Mouse (Mus musculus) lung, postnatal 4 days (tissue): Measurements from ENCODE around the gene Gipc3.

Experiments used
- DNase-seq, 2 experiments: peaks; one replicate each; pipeline ENCODE4 v3.0.0; 2021

Gene Gipc3

GRCm38 (mm10) chr10:81319741-81320549, 23.1 kb downstream of the Gipc3 start:
- DNase-seq: no peak

- DNase-seq: peak in 1 of 2 experiments; percentile 48
These were observed 23.8 kb downstream of the Gipc3 start for GRCm38 (mm10) chr10:81319330-81319699.

DNA sequence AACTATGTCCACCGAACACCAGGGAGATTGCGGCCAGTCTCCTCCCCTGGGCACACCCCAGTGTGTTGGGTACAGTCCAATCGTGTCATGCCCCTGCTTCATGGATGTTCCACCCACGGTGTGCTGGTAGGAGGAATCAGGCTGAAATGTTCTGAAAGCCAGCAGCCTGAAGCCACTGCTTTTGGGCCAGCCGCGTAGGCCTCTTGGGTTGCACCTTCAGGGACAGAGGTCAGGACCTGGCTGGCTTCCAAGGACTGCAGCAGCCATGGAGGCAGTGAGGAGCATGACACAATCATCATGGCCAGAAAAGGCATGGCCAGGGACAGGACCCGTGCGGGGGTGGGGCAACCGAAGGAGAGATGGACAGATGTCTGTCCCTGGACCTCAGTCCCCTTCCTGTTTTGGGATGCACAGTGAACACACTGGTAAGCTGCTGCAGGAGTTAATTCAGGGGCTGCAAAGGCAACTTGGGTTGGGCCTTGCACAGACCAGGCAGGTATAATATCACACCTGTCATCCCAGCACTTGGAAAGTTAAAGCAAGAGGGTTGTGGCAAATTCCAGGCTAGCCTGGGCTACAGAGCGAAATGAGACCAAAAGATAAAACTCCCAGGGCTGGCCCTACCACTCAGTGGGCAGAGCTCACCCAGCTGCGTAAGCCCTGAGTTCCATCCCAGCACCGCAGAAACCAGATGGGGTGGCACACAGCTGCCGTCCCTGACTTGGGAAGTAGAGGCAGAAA, 24.3 kb downstream of the Gipc3 start:
- peak; percentile 47 to 63 for DNase-seq

GRCm38 (mm10) chr10:81317273-81317672, 25.8 kb downstream of the Gipc3 start:
- peak; percentile 80 to 87 for DNase-seq

- peak; percentile 59 to 69 for DNase-seq
These were observed 26.6 kb downstream of the Gipc3 start for GRCm38 (mm10) chr10:81316338-81317060.

DNA sequence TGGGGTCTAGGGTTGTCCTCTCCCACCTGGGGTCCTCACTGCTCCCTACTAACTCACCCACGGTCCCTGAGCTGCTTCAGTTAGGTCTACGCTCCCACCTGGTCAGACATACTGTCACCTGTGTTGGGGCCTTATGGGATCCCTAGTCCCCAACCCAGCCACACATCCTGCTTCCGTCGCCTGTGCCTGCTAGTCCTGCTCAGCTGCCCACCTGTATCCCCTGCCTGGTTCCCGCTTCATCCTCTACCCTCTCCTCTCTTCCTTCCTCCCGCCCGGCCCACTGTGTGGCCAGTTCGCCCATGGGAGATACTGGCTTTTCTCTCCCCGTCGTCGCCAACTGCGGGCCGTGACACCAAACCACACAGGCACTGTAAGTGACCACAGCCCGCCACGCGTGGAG, 27.5 kb downstream of the Gipc3 start:
- no peak for DNase-seq

DNA sequence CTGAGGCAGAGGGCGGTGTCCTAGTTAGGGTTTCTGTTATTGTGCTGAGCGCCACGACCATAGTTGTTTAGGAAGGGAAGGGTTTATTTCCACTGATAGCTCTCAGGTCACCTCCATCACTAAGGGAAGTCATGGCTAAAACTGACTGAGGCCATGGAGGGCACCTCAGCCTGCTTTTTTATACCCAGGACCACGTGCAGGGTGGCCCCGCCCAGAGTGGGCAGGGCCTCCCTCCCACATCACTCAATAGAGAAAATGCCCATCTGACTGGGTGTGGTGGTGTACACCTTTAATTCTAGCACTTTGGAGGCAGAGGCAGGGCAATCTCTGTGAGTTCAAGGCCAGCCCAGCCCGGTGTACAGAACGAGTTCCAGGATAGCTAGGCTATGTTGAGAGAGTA, 28.9 kb downstream of the Gipc3 start:
- DNase-seq: no peak

- no peak for DNase-seq
These were observed 29.5 kb downstream of the Gipc3 start for GRCm38 (mm10) chr10:81313581-81313980.

GRCm38 (mm10) chr10:81309571-81309970, 33.5 kb downstream of the Gipc3 start:
- no peak for DNase-seq

- DNase-seq: no peak
These were observed 36.0 kb downstream of the Gipc3 start for GRCm38 (mm10) chr10:81306837-81307682.

DNA sequence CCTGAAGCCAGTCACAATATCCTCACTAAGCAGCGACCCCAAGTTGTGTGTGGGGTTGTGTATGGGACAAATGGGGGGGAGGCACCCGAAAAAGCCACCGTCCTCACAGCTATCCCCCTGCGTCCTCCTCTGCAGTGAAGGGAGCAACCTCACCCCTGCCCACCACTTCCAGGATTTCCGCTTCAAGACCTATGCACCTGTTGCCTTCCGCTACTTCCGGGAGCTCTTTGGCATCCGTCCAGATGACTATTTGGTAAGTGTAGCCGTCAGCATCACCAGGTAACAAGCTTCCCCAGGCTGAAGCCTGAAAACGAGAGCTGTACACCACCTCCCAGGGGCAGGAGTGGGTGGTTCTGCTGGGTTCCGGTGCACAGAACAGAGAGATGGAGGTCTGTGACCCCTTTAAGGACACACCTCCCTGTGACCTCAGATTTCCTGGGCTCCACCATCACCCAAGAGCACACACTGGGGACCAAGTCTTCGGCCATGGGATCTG, 36.8 kb downstream of the Gipc3 start:
- no peak for DNase-seq

DNA sequence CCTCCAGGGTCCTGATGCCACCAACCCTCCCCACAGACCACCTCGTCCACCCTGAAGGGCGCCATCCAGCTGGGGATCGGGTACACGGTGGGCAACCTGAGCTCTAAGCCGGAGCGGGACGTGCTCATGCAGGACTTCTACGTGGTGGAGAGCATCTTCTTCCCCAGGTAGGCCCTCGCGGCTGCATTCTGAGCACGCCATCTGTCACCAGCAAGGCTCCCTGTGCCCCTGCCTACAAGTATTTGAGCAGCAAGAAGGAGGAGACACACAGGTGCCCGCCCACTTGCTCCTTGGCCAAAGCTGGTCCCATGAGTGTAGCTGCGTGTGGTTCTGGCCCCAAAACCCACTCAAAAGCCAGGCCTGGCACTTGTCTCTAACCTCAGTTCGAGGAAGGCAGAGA, 37.4 kb downstream of the Gipc3 start:
- no peak for DNase-seq

DNA sequence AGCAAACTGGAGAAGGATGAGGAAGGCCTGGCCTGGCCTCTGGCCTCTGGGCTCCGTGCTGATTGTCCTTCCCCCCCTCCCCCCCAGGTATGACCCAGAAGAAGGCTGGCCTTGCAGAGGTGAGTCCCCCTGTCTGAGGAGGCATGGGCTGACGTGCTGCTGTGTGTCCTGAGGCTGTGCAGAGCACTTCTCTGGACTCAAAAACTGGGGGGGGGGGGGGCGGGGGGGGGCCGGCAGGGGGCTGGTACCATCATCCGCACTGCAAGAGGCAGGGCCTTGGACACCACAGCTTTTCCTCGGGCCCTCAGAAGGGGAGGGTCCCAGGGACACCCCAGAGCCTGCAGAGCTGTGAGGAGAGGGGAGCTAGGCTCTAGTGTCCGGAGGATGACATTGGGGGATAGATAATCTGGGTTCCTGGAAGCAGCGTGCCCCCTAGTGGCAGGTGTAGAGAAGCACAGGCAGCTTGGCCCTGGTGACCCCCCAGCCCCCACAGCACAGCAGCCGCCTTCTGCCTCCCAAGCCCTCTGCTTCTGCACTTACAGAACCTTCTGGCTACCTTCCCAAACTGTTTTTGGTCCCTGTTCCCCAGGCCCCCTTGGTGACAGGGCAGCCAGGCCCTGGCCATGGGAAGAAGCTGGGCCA, 38.3 kb downstream of the Gipc3 start:
- peak; percentile 71 to 83 for DNase-seq

DNA sequence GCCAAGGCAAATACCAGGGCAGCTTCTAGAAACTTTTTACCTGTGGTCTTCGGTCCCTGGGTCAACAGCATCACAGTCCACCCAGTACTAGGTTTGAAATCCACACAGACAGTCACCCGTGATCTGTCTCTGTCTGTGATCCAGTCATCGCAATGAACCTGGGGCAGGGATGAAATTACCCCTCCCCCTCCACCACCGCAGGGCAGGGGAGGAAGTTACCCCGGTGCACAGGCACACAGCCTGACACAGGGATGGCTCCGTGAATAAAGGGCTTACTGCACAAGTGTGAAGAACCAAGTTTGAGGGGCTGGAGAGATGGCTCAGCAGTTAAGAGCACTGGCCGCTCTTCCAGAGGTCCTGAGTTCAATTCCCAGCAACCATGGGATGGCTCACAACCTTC, 39.3 kb downstream of the Gipc3 start:
- DNase-seq: no peak

GRCm38 (mm10) chr10:81303258-81303657, 39.8 kb downstream of the Gipc3 start:
- DNase-seq: no peak

GRCm38 (mm10) chr10:81302781-81303218, 40.3 kb downstream of the Gipc3 start:
- peak; percentile 66 to 83 for DNase-seq

DNA sequence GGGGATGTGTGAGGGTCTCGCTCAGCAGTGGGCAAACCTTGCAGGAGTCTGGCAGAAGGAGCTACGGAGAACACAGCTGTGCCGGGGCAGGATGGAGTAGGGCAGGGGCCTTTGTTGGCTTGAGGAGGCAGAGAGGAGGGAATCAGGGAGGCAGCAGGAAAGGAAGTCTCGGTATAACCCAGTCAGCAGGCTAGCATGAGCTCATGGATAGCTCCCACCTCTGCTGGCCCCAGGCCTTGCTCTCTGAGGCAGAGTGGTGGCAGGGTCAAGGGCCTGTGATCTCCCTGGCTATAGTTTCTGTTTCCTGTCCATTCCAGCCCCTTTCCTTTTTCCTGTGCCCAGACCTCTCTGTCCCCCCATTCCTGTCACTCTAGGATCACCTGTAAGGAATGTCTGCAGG, 40.8 kb downstream of the Gipc3 start:
- DNase-seq: no peak

- no peak for DNase-seq
These were observed 41.7 kb downstream of the Gipc3 start for GRCm38 (mm10) chr10:81301321-81301720.

- no peak for DNase-seq
These were observed 42.6 kb downstream of the Gipc3 start for GRCm38 (mm10) chr10:81300352-81300907.

- peak in 1 of 2 experiments; percentile 9 for DNase-seq
These were observed 43.3 kb downstream of the Gipc3 start for GRCm38 (mm10) chr10:81299585-81300351.
